Mouse (Mus musculus): ENCODE data around the gene Nags. TPM values are rescaled to one million over a fixed set of nuclear protein-coding genes. Genes with fewer than 3 reads are reported as not detected.
A peak's percentile ranks its signal among the peaks of the same experiment; 100 is the strongest.
"Not testable (repeated sequence)": the region's sequence is repeated elsewhere in the genome, so short reads cannot be mapped to it uniquely, and the experiment has no call there.

The Nags gene
- polyA plus RNA-seq, 1 experiment from 2014 or later = 1.7 TPM

DNA sequence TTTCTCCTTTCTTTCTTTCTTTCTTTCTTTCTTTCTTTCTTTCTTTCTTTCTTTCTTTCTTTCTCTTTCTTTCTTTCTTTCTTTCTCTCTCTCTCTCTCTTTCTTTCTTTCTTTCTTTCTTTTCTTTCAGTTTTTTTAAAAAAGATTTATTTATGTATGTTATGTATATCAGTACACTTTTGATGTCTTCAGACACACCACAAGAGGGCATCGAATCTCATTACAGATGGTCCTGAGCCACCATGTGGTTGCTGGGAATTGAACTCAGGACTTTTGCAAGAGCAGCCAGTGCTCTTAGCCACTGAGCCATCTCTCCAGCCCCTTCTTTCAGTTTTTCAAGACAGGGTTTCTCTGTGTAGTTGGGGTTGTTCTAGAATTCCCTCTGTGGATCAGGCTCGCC lies 12.7 kb downstream of the Nags start:
- not testable (repeated sequence) for H3K27ac ChIP-seq (replicated peaks); H3K4me2 ChIP-seq (replicated peaks); H3K9ac ChIP-seq; H3K27me3 ChIP-seq; H3K4me3 ChIP-seq (replicated peaks); ATAC-seq (ENCODE audit: insufficient number of reproducible peaks, low FRiP score, low TSS enrichment, low read depth); H3K9me3 ChIP-seq (replicated peaks)
- Histone ChIP-seq H3K36me3 (peaks cover 33% of the 10 kb centered on the region), H3K4me1 (peaks cover 11% of the 10 kb centered on the region)
- WGBS = 69% methylated on average over 2 of the region's 2 CpGs

DNA sequence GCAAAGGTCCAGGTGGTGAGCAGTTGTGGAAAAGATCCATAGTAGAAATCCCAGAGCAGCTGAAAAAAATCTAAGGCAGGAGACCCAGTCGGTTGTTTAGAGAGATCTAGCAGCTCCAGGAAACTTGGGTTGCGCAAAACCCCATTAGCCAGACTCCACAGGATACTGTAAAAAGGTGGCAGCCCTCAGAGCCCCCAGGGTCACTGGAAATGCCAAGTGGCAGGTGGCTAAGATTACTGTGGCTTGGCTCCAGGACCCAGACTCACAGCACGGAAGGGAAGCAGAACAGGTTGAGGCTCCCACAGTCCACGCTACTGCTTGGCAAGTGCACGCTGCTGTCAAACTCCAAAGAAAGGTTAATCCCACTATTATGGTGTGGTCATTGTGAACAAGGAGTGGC lies 14.5 kb downstream of the Nags start:
- 78% methylated on average over 5 of the region's 5 CpGs for WGBS
- Histone ChIP-seq H3K36me3 (peaks cover 30% of the 10 kb centered on the region), H3K9ac (no peak overlapping the region), H3K4me1 (peaks cover 8% of the 10 kb centered on the region), H3K4me2 (replicated peaks) (no peak overlapping the region), H3K27me3 (no peaks in the 10 kb centered on the region), H3K27ac (replicated peaks) (no peak overlapping the region), H3K9me3 (replicated peaks) (no peaks in the 10 kb centered on the region), H3K4me3 (replicated peaks) (no peak overlapping the region)
- no peak for ATAC-seq (ENCODE audit: insufficient number of reproducible peaks, low FRiP score, low TSS enrichment, low read depth)

DNA sequence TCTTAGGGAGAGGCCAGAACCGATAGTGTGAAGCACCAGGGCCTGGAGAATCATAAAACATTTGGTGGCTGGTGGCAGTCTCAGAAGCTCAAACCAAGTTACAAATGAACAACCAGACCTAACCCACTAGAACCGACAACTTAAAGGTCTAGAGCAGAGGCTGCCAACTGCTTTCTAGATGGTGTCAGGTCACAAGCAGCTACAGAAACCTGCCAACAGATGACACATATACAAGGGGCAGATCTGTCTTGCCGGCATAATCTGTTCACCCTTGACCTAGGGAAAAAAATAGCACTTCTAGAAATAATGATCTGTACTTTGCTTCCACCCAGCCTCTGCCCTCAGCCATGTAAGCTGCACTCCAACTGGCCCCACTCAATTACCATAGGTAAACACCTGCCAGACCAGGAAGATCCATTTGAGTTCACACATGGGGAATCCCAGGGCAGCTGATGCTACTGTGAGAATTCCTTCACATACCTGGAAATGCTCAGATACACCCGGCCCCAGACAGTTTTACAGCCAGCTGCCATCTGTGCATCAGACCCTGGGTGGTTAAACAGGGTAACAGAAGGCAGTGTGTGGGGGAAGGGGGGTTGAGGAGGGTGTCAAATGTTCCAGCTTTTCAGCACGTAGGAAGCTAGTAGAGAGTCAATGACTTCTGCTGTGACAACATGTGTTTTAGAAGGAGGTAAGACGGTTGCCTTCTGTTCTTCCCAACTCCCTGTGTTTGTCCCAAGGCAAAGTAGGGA lies 20.8 kb downstream of the Nags start:
- Histone ChIP-seq H3K4me2 (replicated peaks) (no peak overlapping the region), H3K27ac (replicated peaks) (no peak overlapping the region), H3K27me3 (no peaks in the 10 kb centered on the region), H3K9me3 (replicated peaks) (no peaks in the 10 kb centered on the region), H3K4me1 (no peaks in the 10 kb centered on the region), H3K4me3 (replicated peaks) (no peak overlapping the region), H3K9ac (no peak overlapping the region), H3K36me3 (peaks cover 64% of the 10 kb centered on the region)
- 68% methylated on average over 6 of the region's 6 CpGs for WGBS
- no peak for ATAC-seq (ENCODE audit: insufficient number of reproducible peaks, low FRiP score, low TSS enrichment, low read depth)

DNA sequence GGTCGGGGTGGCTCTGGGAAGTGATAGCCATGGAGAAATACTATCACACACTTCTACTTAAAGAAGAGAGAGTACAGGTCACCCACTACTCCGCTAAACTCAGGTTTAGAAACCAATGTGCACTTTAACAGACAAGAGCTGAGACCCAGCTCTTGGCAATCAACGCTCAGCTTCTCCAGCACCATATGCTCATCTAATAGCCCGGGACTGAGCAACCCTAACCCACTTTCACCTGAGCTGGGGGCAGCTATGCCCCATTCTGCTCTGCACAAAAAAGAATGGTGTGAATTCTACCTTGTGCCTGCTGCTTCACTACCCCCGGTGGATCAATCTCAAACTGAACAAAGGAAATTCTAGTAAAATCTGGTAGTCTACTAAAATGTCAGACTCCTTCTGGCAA lies 22.2 kb downstream of the Nags start:
- no peaks in the 10 kb centered on the region for H3K4me1 ChIP-seq
- peaks cover 58% of the 10 kb centered on the region for H3K36me3 ChIP-seq
- H3K27ac ChIP-seq (replicated peaks) = no peak overlapping the region
- H3K27me3 ChIP-seq = no peaks in the 10 kb centered on the region
- no peak overlapping the region for H3K9ac ChIP-seq
- H3K4me2 ChIP-seq (replicated peaks) = no peak overlapping the region
- H3K4me3 ChIP-seq (replicated peaks) = no peak overlapping the region
- H3K9me3 ChIP-seq (replicated peaks) = no peaks in the 10 kb centered on the region
- no peak for ATAC-seq (ENCODE audit: insufficient number of reproducible peaks, low FRiP score, low TSS enrichment, low read depth)
- WGBS = 92% methylated on average over 5 of the region's 5 CpGs

DNA sequence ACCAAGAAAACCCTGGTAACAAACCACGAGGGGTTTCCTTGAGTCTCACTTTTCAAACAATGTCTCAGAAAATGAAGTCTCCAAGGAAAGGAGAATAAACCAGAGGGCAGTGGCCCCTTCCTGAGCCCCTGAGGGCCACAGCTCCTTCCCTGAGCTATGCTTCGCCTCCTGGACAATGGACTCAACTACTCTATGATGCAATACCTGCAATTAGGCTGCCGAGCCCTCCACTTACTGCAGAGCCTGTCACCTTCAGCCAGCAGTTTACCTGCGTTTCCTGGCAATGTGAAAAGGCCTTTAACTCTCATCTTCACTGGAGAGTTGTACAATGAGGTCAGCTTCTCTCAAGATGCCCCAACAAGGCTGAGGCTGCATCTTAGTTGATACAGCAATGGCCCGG lies 23.4 kb downstream of the Nags start:
- no peaks in the 10 kb centered on the region for H3K4me1 ChIP-seq
- H3K36me3 ChIP-seq = peaks cover 52% of the 10 kb centered on the region
- WGBS = 84% methylated on average over 5 of the region's 5 CpGs

DNA sequence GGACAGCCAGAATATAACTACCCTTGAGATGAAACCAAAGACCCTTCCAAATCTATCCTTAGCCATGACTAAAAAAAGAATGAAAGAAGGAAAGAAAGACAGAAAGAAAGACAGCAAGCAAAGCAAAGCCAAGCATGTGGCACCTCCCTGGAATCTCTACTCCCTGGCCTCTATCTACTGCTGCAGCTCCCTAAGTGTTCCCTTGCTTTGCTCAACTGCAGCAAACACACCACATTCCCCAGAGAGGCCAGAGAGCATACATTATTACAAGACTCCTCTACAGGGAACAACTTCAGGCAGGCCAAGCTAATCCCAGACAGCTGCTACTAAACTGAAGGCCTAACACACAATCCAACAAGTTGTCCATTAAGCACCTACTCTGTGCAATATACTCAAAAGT lies 34.5 kb downstream of the Nags start:
- H3K27ac ChIP-seq (replicated peaks) = no peak overlapping the region
- H3K4me2 ChIP-seq (replicated peaks) = no peak overlapping the region
- H3K9ac ChIP-seq = no peak overlapping the region
- no peak for ATAC-seq (ENCODE audit: insufficient number of reproducible peaks, low FRiP score, low TSS enrichment, low read depth)
- H3K36me3 ChIP-seq = peaks cover 55% of the 10 kb centered on the region
- no peaks in the 10 kb centered on the region for H3K9me3 ChIP-seq (replicated peaks)
- no peak overlapping the region for H3K4me3 ChIP-seq (replicated peaks)
- H3K27me3 ChIP-seq = no peaks in the 10 kb centered on the region
- H3K4me1 ChIP-seq = peaks cover 14% of the 10 kb centered on the region

More for the DNA sequence above, 23.4 kb downstream of the Nags start:
- Histone ChIP-seq H3K4me3 (replicated peaks) (no peak overlapping the region), H3K9me3 (replicated peaks) (no peaks in the 10 kb centered on the region), H3K27ac (replicated peaks) (no peak overlapping the region), H3K4me2 (replicated peaks) (no peak overlapping the region), H3K9ac (no peak overlapping the region), H3K27me3 (no peaks in the 10 kb centered on the region)
- ATAC-seq (ENCODE audit: insufficient number of reproducible peaks, low FRiP score, low TSS enrichment, low read depth) = no peak

DNA sequence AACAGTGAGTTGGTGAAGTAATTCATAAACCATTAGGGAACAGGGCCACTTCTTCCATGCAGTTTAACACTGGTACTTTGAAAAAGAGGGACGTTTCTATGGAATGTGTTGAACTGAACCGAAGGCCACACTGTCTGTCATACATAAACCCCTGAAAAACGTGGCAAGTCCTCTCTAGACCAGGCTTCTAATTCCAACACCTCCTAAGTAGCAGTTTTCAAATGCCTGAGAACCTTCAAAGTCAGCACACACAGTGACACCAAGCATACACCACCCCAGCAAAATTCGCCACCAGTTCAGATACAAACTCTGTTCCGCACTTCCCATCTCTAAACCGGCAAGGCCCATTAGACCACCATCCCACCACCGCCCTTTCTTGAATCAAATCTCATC lies 38.9 kb downstream of the Nags start:
- 3% methylated on average over 7 of the region's 7 CpGs for whole genome bisulfite sequencing
- peaks cover 29% of the 10 kb centered on the region for H3K36me3 ChIP-seq
- ATAC-seq (ENCODE audit: insufficient number of reproducible peaks, low FRiP score, low TSS enrichment, low read depth) = no peak
- H3K27ac ChIP-seq (replicated peaks) = peak overlapping the region; percentile 96
- peak overlapping the region; percentile 92 for H3K4me3 ChIP-seq (replicated peaks)
- no peaks in the 10 kb centered on the region for H3K9me3 ChIP-seq (replicated peaks)
- peaks cover 25% of the 10 kb centered on the region for H3K4me1 ChIP-seq
- peak overlapping the region; percentile 60 for H3K4me2 ChIP-seq (replicated peaks)
- H3K27me3 ChIP-seq = no peaks in the 10 kb centered on the region
- H3K9ac ChIP-seq = peak overlapping the region; percentile 91

GRCm38 (mm10) chr11:102184646-102185495 lies 39.6 kb downstream of the Nags start, which contains the start of gene Lsm12:
Gene Lsm12 (minus strand): TSS chr11:102185296.
- peak within 1 kb of the TSS; percentile 91 for H3K9ac ChIP-seq
- WGBS = under 1% methylated on average over 68 of the region's 70 CpGs
- peak within 1 kb of the TSS; percentile 92 for H3K4me3 ChIP-seq (replicated peaks)
- peak; percentile 88 for ATAC-seq (ENCODE audit: insufficient number of reproducible peaks, low FRiP score, low TSS enrichment, low read depth)
- peaks cover 28% of the 10 kb centered on the region for H3K4me1 ChIP-seq
- no peaks in the 10 kb centered on the region for H3K9me3 ChIP-seq (replicated peaks)
- no peaks in the 10 kb centered on the region for H3K27me3 ChIP-seq
- H3K27ac ChIP-seq (replicated peaks) = peak within 1 kb of the TSS; percentile 96
- H3K4me2 ChIP-seq (replicated peaks) = peak within 1 kb of the TSS; percentile 60
- peaks cover 27% of the 10 kb centered on the region for H3K36me3 ChIP-seq

DNA sequence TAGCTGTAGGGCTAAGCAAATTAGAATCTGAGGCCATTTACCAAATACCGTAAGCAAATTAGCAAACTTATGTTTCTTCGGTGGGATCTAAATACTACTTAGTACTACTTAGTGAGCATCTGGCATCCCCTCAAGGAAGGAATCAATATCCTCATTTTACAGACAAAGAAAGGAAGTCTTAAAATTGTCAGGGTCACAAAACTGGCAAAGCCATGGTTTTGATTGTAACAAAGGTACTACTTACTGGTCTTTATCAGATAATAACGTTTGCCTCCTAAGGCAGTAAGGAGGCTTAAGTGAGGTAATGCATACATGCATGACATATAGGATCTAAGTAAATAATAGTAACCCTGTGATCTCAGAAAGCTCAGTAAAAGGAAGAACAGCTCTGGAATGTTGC lies 40.4 kb downstream of the Nags start:
- 34% methylated on average over 3 of the region's 3 CpGs for WGBS
- peaks cover 19% of the 10 kb centered on the region for H3K36me3 ChIP-seq
- H3K4me1 ChIP-seq = peaks cover 36% of the 10 kb centered on the region
- H3K9me3 ChIP-seq (replicated peaks) = no peaks in the 10 kb centered on the region
- H3K4me3 ChIP-seq (replicated peaks) = peak overlapping the region; percentile 92
- ATAC-seq (ENCODE audit: insufficient number of reproducible peaks, low FRiP score, low TSS enrichment, low read depth) = no peak
- H3K9ac ChIP-seq = no peak overlapping the region
- peak overlapping the region; percentile 96 for H3K27ac ChIP-seq (replicated peaks)
- H3K27me3 ChIP-seq = no peaks in the 10 kb centered on the region
- peak overlapping the region; percentile 60 for H3K4me2 ChIP-seq (replicated peaks)

GRCm38 (mm10) chr11:102186235-102186634 lies 40.9 kb downstream of the Nags start:
- no peak overlapping the region for H3K27ac ChIP-seq (replicated peaks)
- H3K27me3 ChIP-seq = no peaks in the 10 kb centered on the region
- WGBS = 79% methylated on average over 1 of the region's 1 CpGs
- no peak overlapping the region for H3K4me3 ChIP-seq (replicated peaks)
- H3K9ac ChIP-seq = no peak overlapping the region
- H3K9me3 ChIP-seq (replicated peaks) = no peaks in the 10 kb centered on the region
- H3K4me2 ChIP-seq (replicated peaks) = no peak overlapping the region
- H3K4me1 ChIP-seq = peaks cover 42% of the 10 kb centered on the region
- ATAC-seq (ENCODE audit: insufficient number of reproducible peaks, low FRiP score, low TSS enrichment, low read depth) = no peak
- H3K36me3 ChIP-seq = peaks cover 14% of the 10 kb centered on the region

GRCm38 (mm10) chr11:102188980-102189379 lies 43.7 kb downstream of the Nags start:
- peaks cover 33% of the 10 kb centered on the region for H3K4me1 ChIP-seq
- ATAC-seq (ENCODE audit: insufficient number of reproducible peaks, low FRiP score, low TSS enrichment, low read depth) = no peak
- H3K27ac ChIP-seq (replicated peaks) = 0 out of 2 replicates have a peak overlapping the region, but pooled peaks have one; percentile 5
- no peaks in the 10 kb centered on the region for H3K27me3 ChIP-seq
- peak overlapping the region; percentile 63 for H3K4me3 ChIP-seq (replicated peaks)
- H3K36me3 ChIP-seq = peaks cover 2% of the 10 kb centered on the region
- no peaks in the 10 kb centered on the region for H3K9me3 ChIP-seq (replicated peaks)
- no peak overlapping the region for H3K9ac ChIP-seq
- H3K4me2 ChIP-seq (replicated peaks) = peak overlapping the region; percentile 88
- 63% methylated on average over 6 of the region's 6 CpGs for WGBS
